Mouse (Mus musculus) gastrocnemius, adult 2 months (tissue): Measurements from ENCODE around the gene Lmx1b. TPM values are rescaled to one million over a fixed set of nuclear protein-coding genes. Genes with fewer than 3 reads are reported as not detected.

ENCODE experiments used
- DNase-seq: peaks from one replicate; pipeline ENCODE4 v3.0.0; 2022
- H3K27ac ChIP-seq: fragments of 200-600 bp; 2 replicates; pipeline ENCODE4 v1.8.1; 2022; ENCODE audit warnings: mild to moderate bottlenecking
- H3K4me3 ChIP-seq: fragments of 200-600 bp; 2 replicates; pipeline ENCODE4 v1.8.1; 2022; ENCODE audit warnings: mild to moderate bottlenecking, moderate library complexity
- CTCF ChIP-seq: fragments of 200-600 bp; IDR thresholded peaks from 2 replicates; pipeline ENCODE4 v1.8.1; 2022; ENCODE audit warnings: antibody characterized with exemption, mild to moderate bottlenecking, moderate library complexity
- intact Hi-C: fragments of 180-260 bp; cut with DNase I; formaldehyde crosslinking; loops from one replicate; pipeline ENCODE4 v1.15.1; 2025
- total RNA-seq, 2 experiments: library from RNA; stranded (reverse); gene quantifications; 2 replicates each; pipeline ENCODE4 v1.2.3; 2021

Lmx1b gene
- total RNA-seq, 2 experiments from 2014 or later: 0.18 to 0.25 TPM

GRCm38 (mm10) chr2:33664661-33665060, 24.4 kb upstream of the Lmx1b start:
- no peak for TF ChIP-seq CTCF
- intact Hi-C loops: no loop called here
- Histone ChIP-seq H3K27ac (no peak overlapping the region), H3K4me3 (no peak overlapping the region)
- DNase-seq: no peak

GRCm38 (mm10) chr2:33659288-33659629, 18.9 kb upstream of the Lmx1b start:
- H3K27ac ChIP-seq: no peak overlapping the region
- TF ChIP-seq CTCF: no peak
- intact Hi-C loops: no loop called here
- 0 out of 2 replicates have a peak overlapping the region, but pooled peaks have one; percentile 24 for H3K4me3 ChIP-seq
- peak; percentile 44 for DNase-seq

- intact Hi-C loops: no loop called here
- TF ChIP-seq CTCF: no peak
- DNase-seq: no peak
- 0 out of 2 replicates have a peak overlapping the region, but pooled peaks have one; percentile 24 for H3K4me3 ChIP-seq
- no peak overlapping the region for H3K27ac ChIP-seq
These were observed 18.4 kb upstream of the Lmx1b start for GRCm38 (mm10) chr2:33658602-33659287.

- intact Hi-C loops: no loop called here
- Histone ChIP-seq H3K27ac (no peak overlapping the region), H3K4me3 (no peak overlapping the region)
- peak; percentile 43 for TF ChIP-seq CTCF
- no peak for DNase-seq
These were observed 12.3 kb upstream of the Lmx1b start for GRCm38 (mm10) chr2:33652517-33653198.

GRCm38 (mm10) chr2:33649371-33649770, 9.1 kb upstream of the Lmx1b start:
- DNase-seq: no peak
- Histone ChIP-seq H3K27ac (no peak overlapping the region), H3K4me3 (no peak overlapping the region)
- intact Hi-C loops: no loop called here
- TF ChIP-seq CTCF: no peak

- no peak for TF ChIP-seq CTCF
- no peak for DNase-seq
- intact Hi-C loops: no loop called here
- no peak overlapping the region for H3K4me3 ChIP-seq
- no peak overlapping the region for H3K27ac ChIP-seq
These were observed 8.6 kb upstream of the Lmx1b start for GRCm38 (mm10) chr2:33648894-33649293.

GRCm38 (mm10) chr2:33646283-33646550, 5.9 kb upstream of the Lmx1b start:
- intact Hi-C loops: no loop called here
- Histone ChIP-seq H3K27ac (no peak overlapping the region), H3K4me3 (no peak overlapping the region)
- TF ChIP-seq CTCF: no peak
- DNase-seq: no peak

- DNase-seq: no peak
- no peak for TF ChIP-seq CTCF
- Histone ChIP-seq H3K27ac (no peak overlapping the region), H3K4me3 (no peak overlapping the region)
- intact Hi-C loops: no loop called here
These were observed 5.4 kb upstream of the Lmx1b start for GRCm38 (mm10) chr2:33645538-33646282.

GRCm38 (mm10) chr2:33643721-33644713, 3.7 kb upstream of the Lmx1b start:
- H3K4me3 ChIP-seq: no peak overlapping the region
- no peak for TF ChIP-seq CTCF
- no peak overlapping the region for H3K27ac ChIP-seq

GRCm38 (mm10) chr2:33642650-33643458, 2.5 kb upstream of the Lmx1b start:
- DNase-seq: peak; percentile 81
- intact Hi-C loops: loop anchor here (2.0 kb wide), 2 partner anchors 74 to 156 kb away; no protein-coding TSS in a partner anchor
- Histone ChIP-seq H3K27ac (no peak overlapping the region), H3K4me3 (peak overlapping the region; percentile 47)
- TF ChIP-seq CTCF: peak; percentile 99

More at GRCm38 (mm10) chr2:33643721-33644713, 3.7 kb upstream of the Lmx1b start:
- intact Hi-C loops: loop anchor here (2.0 kb wide), 2 partner anchors 75 to 157 kb away; no protein-coding TSS in a partner anchor
- no peak for DNase-seq

GRCm38 (mm10) chr2:33641859-33642571, 1.7 kb upstream of the Lmx1b start:
- Histone ChIP-seq H3K27ac (no peak overlapping the region), H3K4me3 (peak overlapping the region; percentile 47)
- no peak for DNase-seq
- intact Hi-C loops: loop anchor here (2.0 kb wide), 2 partner anchors 73 to 155 kb away; no protein-coding TSS in a partner anchor
- no peak for TF ChIP-seq CTCF
